Mouse (Mus musculus) left cerebral cortex, postnatal 10 days (tissue): ENCODE results near the gene Fam89b. TPM values are rescaled to one million over a fixed set of nuclear protein-coding genes. Genes with fewer than 3 reads are reported as not detected.
A peak's percentile ranks its signal among the peaks of the same experiment; 100 is the strongest.

Experiments
- DNase-seq, 2 experiments: peaks; one replicate each; pipeline ENCODE4 v3.0.0; 2021 to 2022; ENCODE audit warnings: low spot score in 2 of 2, mixed read lengths in 1 of 2; ENCODE audit errors: extremely low spot score in 1 of 2
- intact Hi-C: fragments of 180-260 bp; cut with DNase I; formaldehyde crosslinking; loops from one replicate; pipeline ENCODE4 v1.15.1; 2025
- total RNA-seq, 2 experiments: library from RNA; stranded (reverse); gene quantifications; 2 replicates each; pipeline ENCODE4 v1.2.3; 2021

The Fam89b gene
- total RNA-seq, 2 experiments from 2014 or later: 46.6 to 47.6 TPM

- peak in 1 of 2 experiments; percentile 58 for DNase-seq
- intact Hi-C loops: no loop called here
Measured at GRCm38 (mm10) chr19:5716955-5717354, 12.5 kb downstream of the Fam89b start.

GRCm38 (mm10) chr19:5715793-5716688 is 13.4 kb downstream of the Fam89b start:
- DNase-seq: peak; percentile 55 to 63
- intact Hi-C loops: no loop called here

- intact Hi-C loops: loop anchor here (5.0 kb wide), 1 partner anchor 69 kb away; no protein-coding TSS in a partner anchor
- DNase-seq: peak in 1 of 2 experiments; percentile 76
Measured at GRCm38 (mm10) chr19:5713730-5714129, 15.7 kb downstream of the Fam89b start.

- intact Hi-C loops: loop anchor here (5.0 kb wide), 1 partner anchor 69 kb away; no protein-coding TSS in a partner anchor
- no peak for DNase-seq
Measured at GRCm38 (mm10) chr19:5713255-5713654, 16.2 kb downstream of the Fam89b start.

GRCm38 (mm10) chr19:5711907-5712460 is 17.5 kb downstream of the Fam89b start:
- intact Hi-C loops: loop anchor here (2.0 to 5.0 kb wide), 2 partner anchors 15 to 70 kb away; partner anchors contain the start of gene Ehbp1l1
- peak in 1 of 2 experiments; percentile 24 for DNase-seq

GRCm38 (mm10) chr19:5711218-5711617 is 18.2 kb downstream of the Fam89b start:
- peak in 1 of 2 experiments; percentile 79 for DNase-seq
- intact Hi-C loops: loop anchor here (2.0 to 5.0 kb wide), 2 partner anchors 16 to 71 kb away; partner anchors contain the start of gene Ehbp1l1

GRCm38 (mm10) chr19:5710581-5710980 is 18.9 kb downstream of the Fam89b start:
- intact Hi-C loops: loop anchor here (2.0 to 5.0 kb wide), 2 partner anchors 16 to 72 kb away; partner anchors contain the start of gene Ehbp1l1
- DNase-seq: peak in 1 of 2 experiments; percentile 18

- intact Hi-C loops: loop anchor here (2.0 to 5.0 kb wide), 2 partner anchors 17 to 72 kb away; partner anchors contain the start of gene Ehbp1l1
- DNase-seq: no peak
Measured at GRCm38 (mm10) chr19:5710068-5710467, 19.4 kb downstream of the Fam89b start.

GRCm38 (mm10) chr19:5704801-5705571 is 24.5 kb downstream of the Fam89b start:
- intact Hi-C loops: no loop called here
- DNase-seq: peak in 1 of 2 experiments; percentile 52

- no peak for DNase-seq
- intact Hi-C loops: no loop called here
Measured at GRCm38 (mm10) chr19:5704163-5704800, 25.2 kb downstream of the Fam89b start, which contains the start of gene Kcnk7. Kcnk7 (plus strand) TSS chr19:5704367.

GRCm38 (mm10) chr19:5695849-5696462 is 33.5 kb downstream of the Fam89b start:
- DNase-seq: no peak
- intact Hi-C loops: loop anchor here (10.0 kb wide), 2 partner anchors 159 to 199 kb away; partner anchors contain the start of gene Tigd3

- intact Hi-C loops: loop anchor here (10.0 kb wide), 2 partner anchors 161 to 201 kb away; partner anchors contain the start of gene Tigd3
- no peak for DNase-seq
Measured at GRCm38 (mm10) chr19:5693801-5694200, 35.7 kb downstream of the Fam89b start.

GRCm38 (mm10) chr19:5692913-5693396 is 36.5 kb downstream of the Fam89b start:
- intact Hi-C loops: loop anchor here (10.0 kb wide), 2 partner anchors 162 to 202 kb away; partner anchors contain the start of gene Tigd3
- no peak for DNase-seq

GRCm38 (mm10) chr19:5692086-5692912 is 37.2 kb downstream of the Fam89b start:
- peak in 1 of 2 experiments; percentile 88 for DNase-seq
- intact Hi-C loops: loop anchor here (10.0 kb wide), 2 partner anchors 163 to 203 kb away; partner anchors contain the start of gene Tigd3

- intact Hi-C loops: loop anchor here (10.0 kb wide), 2 partner anchors 163 to 203 kb away; partner anchors contain the start of gene Tigd3
- no peak for DNase-seq
Measured at GRCm38 (mm10) chr19:5691601-5692000, 37.9 kb downstream of the Fam89b start.

- peak in 1 of 2 experiments; percentile 67 for DNase-seq
- intact Hi-C loops: loop anchor here (10.0 kb wide), 2 partner anchors 164 to 204 kb away; partner anchors contain the start of gene Tigd3
Measured at GRCm38 (mm10) chr19:5690343-5690735, 39.1 kb downstream of the Fam89b start.
